Mouse (Mus musculus) erythroid progenitor cell, adult 5-6 weeks (primary cell): ENCODE measurements around the gene Rgs16. TPM values are rescaled to one million over a fixed set of nuclear protein-coding genes. Genes with fewer than 3 reads are reported as not detected.

Experiments used
- ATAC-seq: replicated peaks from 2 replicates; pipeline ENCODE4 v1.8.0; 2016; ENCODE audit warnings: moderate number of reproducible peaks, mild to moderate bottlenecking, moderate TSS enrichment, inconsistent platforms; ENCODE audit not compliant: poor library complexity, low FRiP score, severe bottlenecking
- total RNA-seq, 2 experiments: library from RNA; stranded (forward) in 1 of 2; stranded (reverse) in 1 of 2; fragments of 150-400 nt in 1 of 2; fragments of 186-747, 209-891 nt in 1 of 2; gene quantifications; 2 replicates each; pipeline versions ENCODE4 v1.2.3 to v1.2.4; 2015 to 2017; ENCODE audit warnings: low replicate concordance in 2 of 2

Rgs16 gene
- total RNA-seq, 2 experiments from 2014 or later: not detected

DNA sequence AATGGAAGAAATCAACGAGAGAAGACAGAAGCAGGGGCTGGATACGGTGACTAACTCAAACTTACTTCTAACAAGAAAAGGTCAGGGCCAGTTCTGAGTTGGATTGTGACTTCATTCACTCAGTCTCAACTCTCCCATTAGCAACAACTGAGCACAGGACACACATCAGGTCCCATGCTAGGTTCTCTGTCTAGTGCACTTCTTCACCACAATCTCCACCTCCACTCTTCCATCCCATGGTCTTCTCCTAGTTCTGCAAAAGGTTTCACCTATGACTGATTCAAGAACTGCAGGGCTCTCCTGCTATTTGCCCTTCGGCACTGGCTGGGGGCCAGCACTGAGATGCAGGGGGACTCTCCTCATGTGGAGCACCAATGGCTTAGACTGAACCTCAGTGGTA lies 54.1 kb downstream of the Rgs16 start:
- no peak for ATAC-seq

Other genes with a start within 250 kb of the Rgs16 start
- gene Npl, start 190.3 kb upstream of the Rgs16 start, total RNA-seq (2015; ENCODE audit: low replicate concordance): 4.7 and 5.9 TPM in 2 replicates
- gene Npl, start 190.3 kb upstream of the Rgs16 start, total RNA-seq (2017; ENCODE audit: low replicate concordance): 1.7 TPM in 1 of 2 replicates, not detected in the other
- gene Rgs8, start 87.3 kb upstream of the Rgs16 start, total RNA-seq (2015; ENCODE audit: low replicate concordance): not detected in 2 replicates
- gene Rgs8, start 87.3 kb upstream of the Rgs16 start, total RNA-seq (2017; ENCODE audit: low replicate concordance): not detected in 2 replicates
- gene Rnasel, start 9.1 kb downstream of the Rgs16 start, total RNA-seq (2015; ENCODE audit: low replicate concordance): 96.2 and 117 TPM in 2 replicates
- 128 and 171 TPM in 2 replicates for gene Rnasel, start 9.1 kb downstream of the Rgs16 start, total RNA-seq (2017; ENCODE audit: low replicate concordance)
- gene Rgsl1, start 103.8 kb downstream of the Rgs16 start, total RNA-seq (2015; ENCODE audit: low replicate concordance): not detected in 2 replicates
- not detected in 2 replicates for gene Rgsl1, start 103.8 kb downstream of the Rgs16 start, total RNA-seq (2017; ENCODE audit: low replicate concordance)
- not detected in 2 replicates for gene Teddm1b, start 134.0 kb downstream of the Rgs16 start, total RNA-seq (2015; ENCODE audit: low replicate concordance)
- gene Teddm1b, start 134.0 kb downstream of the Rgs16 start, total RNA-seq (2017; ENCODE audit: low replicate concordance): 0.13 TPM in 1 of 2 replicates, not detected in the other
- not detected in 2 replicates for gene Teddm1a, start 151.4 kb downstream of the Rgs16 start, total RNA-seq (2015; ENCODE audit: low replicate concordance)
- not detected in 2 replicates for gene Teddm1a, start 151.4 kb downstream of the Rgs16 start, total RNA-seq (2017; ENCODE audit: low replicate concordance)
- 72.9 and 80.7 TPM in 2 replicates for gene Glul, start 159.6 kb downstream of the Rgs16 start, total RNA-seq (2015; ENCODE audit: low replicate concordance)
- gene Glul, start 159.6 kb downstream of the Rgs16 start, total RNA-seq (2017; ENCODE audit: low replicate concordance): 123 and 127 TPM in 2 replicates
- 0.72 TPM in 1 of 2 replicates, not detected in the other for gene Teddm2, start 159.9 kb downstream of the Rgs16 start, total RNA-seq (2015; ENCODE audit: low replicate concordance)
- gene Teddm2, start 159.9 kb downstream of the Rgs16 start, total RNA-seq (2017; ENCODE audit: low replicate concordance): 0.61 and 1.9 TPM in 2 replicates